Mouse (Mus musculus): ENCODE results near the gene Ptbp3.

DNA sequence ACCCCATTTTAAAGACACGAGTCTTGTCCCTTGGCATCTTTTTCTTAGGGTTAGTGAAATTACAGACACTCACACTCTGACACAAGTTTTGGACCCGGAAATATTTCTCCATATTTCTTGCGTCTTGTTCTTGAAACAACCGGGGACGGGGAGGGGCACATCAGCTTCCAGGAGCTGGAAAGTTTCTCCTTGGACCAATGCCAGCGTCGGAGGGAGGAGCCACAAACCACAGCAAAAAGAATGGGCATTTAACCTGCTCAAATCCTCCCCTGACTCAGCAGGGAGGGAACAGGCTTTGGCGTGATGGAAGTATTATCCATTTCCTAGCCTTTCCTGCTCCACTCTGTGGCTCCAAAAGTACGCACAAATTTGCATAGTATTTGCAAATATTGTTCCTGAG is 91.2 kb downstream of the Ptbp3 start:
- TF ChIP-seq CTCF (IDR thresholded peaks at IDR 0.05; ENCODE audit: control insufficient read depth, insufficient read depth, insufficient replicate concordance, low read depth, low read length) (no peak), POLR2A (IDR thresholded peaks at IDR 0.05; ENCODE audit: control insufficient read depth, low read depth, low read length) (no peak)
